Mouse (Mus musculus) stomach, postnatal 0 days (tissue): Measurements from ENCODE around the gene Peg10.

Experiments
- CTCF ChIP-seq: IDR thresholded peaks from 2 replicates; pipeline ENCODE4 v1.5.1; 2016; ENCODE audit warnings: antibody characterized with exemption, low read depth, mild to moderate bottlenecking, moderate library complexity
- EP300 ChIP-seq: optimal IDR thresholded peaks from 2 replicates; pipeline ENCODE3; 2016; ENCODE audit warnings: antibody characterized with exemption

- no peak for TF ChIP-seq CTCF
- TF ChIP-seq EP300: no peak
Measured at GRCm38 (mm10) chr6:4754886-4755285, 7.8 kb downstream of the Peg10 start.
